Mouse (Mus musculus) heart, embryonic 16.5 days (tissue): ENCODE results near the gene Asic4. TPM values are rescaled to one million over a fixed set of nuclear protein-coding genes. Genes with fewer than 3 reads are reported as not detected.

Experiments
- ATAC-seq: fragments of 200-750 bp; cut with Nextera tagmentation; replicated peaks from 2 replicates; pipeline ENCODE4 v1.8.0; 2017; ENCODE audit warnings: moderate number of reproducible peaks; ENCODE audit not compliant: insufficient read depth, low FRiP score; ENCODE audit errors: extremely low read depth
- H3K27ac ChIP-seq: fragments of 300-500 bp; sonication (generic); 2 replicates; pipeline ENCODE4 v1.5.1; 2014; ENCODE audit warnings: mild to moderate bottlenecking, low read length, control low read depth, moderate library complexity
- H3K27me3 ChIP-seq: fragments of 300-500 bp; sonication (generic); 2 replicates; pipeline ENCODE4 v1.6.1; 2014; ENCODE audit warnings: low read length, mixed read lengths; ENCODE audit not compliant: control insufficient read depth, insufficient read depth
- H3K36me3 ChIP-seq: fragments of 300-500 bp; sonication (generic); 2 replicates; pipeline ENCODE4 v1.6.1; 2014; ENCODE audit not compliant: control insufficient read depth, insufficient read depth
- H3K4me1 ChIP-seq: fragments of 300-500 bp; sonication (generic); 2 replicates; pipeline ENCODE4 v1.6.1; 2014; ENCODE audit warnings: low read length, mixed read lengths; ENCODE audit not compliant: control insufficient read depth, insufficient read depth
- H3K4me2 ChIP-seq: fragments of 300-500 bp; sonication (generic); 2 replicates; pipeline ENCODE4 v1.6.1; 2014; ENCODE audit warnings: low read depth, mild to moderate bottlenecking, control low read depth, low read length
- H3K4me3 ChIP-seq: fragments of 300-500 bp; sonication (generic); 2 replicates; pipeline ENCODE4 v1.5.1; 2014; ENCODE audit warnings: mild to moderate bottlenecking, control low read depth, low read length
- H3K9ac ChIP-seq: fragments of 300-500 bp; sonication (generic); 2 replicates; pipeline ENCODE4 v1.6.1; 2014; ENCODE audit warnings: low read length, control low read depth
- H3K9me3 ChIP-seq: fragments of 300-500 bp; sonication (generic); replicated peaks from 2 replicates; pipeline ENCODE4 v1.6.1; 2016; ENCODE audit warnings: low read length; ENCODE audit not compliant: control insufficient read depth
- WGBS: fragments of 180-500 bp; shearing (Covaris S2); extraction: QIAGEN DNeasy Blood & Tissue Kit; methylation state at CpG from one replicate; pipeline ENCODE4 v1.1.7; 2014; 5-methylcytosine and 5-hydroxymethylcytosine counted together
- polyA plus RNA-seq: library from polyadenylated mRNA; unstranded; fragments of >200 nt; fragmentation: Nextera tagmentation; extraction: Ambion mirVana; gene quantifications from 2 replicates; pipeline ENCODE4 v1.2.1, GENCODE M21; 2015

Gene Asic4
- polyA plus RNA-seq, 1 experiment from 2014 or later, result 0.08 TPM

DNA sequence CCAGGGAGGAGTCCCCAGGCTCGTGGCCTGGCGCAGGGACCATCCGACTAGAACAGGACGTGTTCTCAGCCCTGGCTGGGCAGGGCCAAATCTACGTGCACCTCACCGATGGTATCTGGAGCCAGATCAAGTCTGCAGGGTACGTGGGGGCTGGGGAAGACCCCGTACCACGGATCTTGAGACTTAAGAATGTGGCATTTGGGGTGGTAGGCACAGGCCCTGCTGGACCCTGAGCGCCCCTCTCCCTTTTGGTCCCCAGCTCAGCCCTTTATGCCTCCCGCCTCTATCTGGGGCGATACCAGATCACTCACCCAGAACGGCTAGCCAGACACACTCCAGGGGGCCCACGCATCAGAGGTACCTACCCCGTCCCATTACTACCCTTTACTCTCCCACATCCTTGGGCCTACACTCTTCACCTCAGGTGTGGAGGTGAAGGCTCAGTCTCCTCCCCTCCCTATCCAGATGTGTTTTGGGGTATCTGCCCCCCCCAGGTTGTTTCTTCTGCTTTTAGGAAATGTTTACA, 8.7 kb upstream of the Asic4 start:
- 87% methylated on average over 15 of the region's 15 CpGs for WGBS
- H3K27ac ChIP-seq, result no peak overlapping the region
- peaks cover 5% of the 10 kb centered on the region for H3K36me3 ChIP-seq
- H3K9me3 ChIP-seq, result no peaks in the 10 kb centered on the region
- H3K4me3 ChIP-seq, result no peak overlapping the region
- no peak overlapping the region for H3K9ac ChIP-seq
- H3K4me1 ChIP-seq, result peaks cover 30% of the 10 kb centered on the region
- no peak for ATAC-seq
- H3K4me2 ChIP-seq, result no peak overlapping the region
- H3K27me3 ChIP-seq, result peaks cover 12% of the 10 kb centered on the region

DNA sequence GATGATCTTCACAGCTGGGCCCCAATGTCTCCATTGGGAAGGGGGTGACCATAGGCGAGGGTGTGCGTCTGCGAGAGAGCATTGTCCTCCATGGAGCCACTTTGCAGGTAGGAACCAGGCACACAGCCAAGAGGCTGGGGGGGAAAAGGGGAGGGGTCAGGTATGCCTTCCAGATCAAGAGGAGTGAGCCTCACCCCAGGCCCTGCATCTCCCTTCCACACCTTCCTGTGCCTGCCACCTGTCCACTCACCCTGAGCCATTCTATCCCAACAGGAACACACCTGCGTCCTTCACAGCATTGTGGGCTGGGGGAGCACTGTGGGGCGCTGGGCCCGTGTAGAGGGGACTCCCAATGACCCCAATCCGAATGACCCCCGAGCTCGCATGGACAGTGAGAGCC, 8.1 kb upstream of the Asic4 start:
- peaks cover 18% of the 10 kb centered on the region for H3K27me3 ChIP-seq
- H3K4me3 ChIP-seq, result no peak overlapping the region
- ATAC-seq, result no peak
- peaks cover 30% of the 10 kb centered on the region for H3K4me1 ChIP-seq
- H3K36me3 ChIP-seq, result peaks cover 5% of the 10 kb centered on the region
- no peaks in the 10 kb centered on the region for H3K9me3 ChIP-seq
- H3K27ac ChIP-seq, result no peak overlapping the region
- 83% methylated on average over 9 of the region's 9 CpGs for WGBS
- no peak overlapping the region for H3K4me2 ChIP-seq
- H3K9ac ChIP-seq, result no peak overlapping the region

DNA sequence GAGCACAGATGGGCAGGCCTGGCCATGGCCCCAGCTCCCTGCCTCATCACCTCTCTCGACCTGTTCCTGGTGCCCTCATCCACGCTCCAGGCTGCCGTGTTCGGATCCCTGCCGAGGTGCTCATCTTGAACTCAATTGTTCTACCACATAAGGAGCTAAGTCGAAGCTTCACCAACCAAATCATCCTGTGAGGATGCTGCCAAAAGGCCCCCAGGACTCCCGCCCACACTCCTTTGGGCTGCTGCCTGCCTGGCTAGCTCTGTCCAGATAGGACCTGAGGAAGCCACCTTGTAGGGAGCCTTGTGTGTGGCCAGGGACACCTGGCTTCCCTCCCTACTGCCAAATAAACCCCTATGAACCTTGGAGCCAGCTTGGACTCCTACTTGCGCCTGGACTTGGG, 7.4 kb upstream of the Asic4 start:
- no peak for ATAC-seq
- WGBS, result 70% methylated on average over 8 of the region's 8 CpGs
- peaks cover 33% of the 10 kb centered on the region for H3K4me1 ChIP-seq

DNA sequence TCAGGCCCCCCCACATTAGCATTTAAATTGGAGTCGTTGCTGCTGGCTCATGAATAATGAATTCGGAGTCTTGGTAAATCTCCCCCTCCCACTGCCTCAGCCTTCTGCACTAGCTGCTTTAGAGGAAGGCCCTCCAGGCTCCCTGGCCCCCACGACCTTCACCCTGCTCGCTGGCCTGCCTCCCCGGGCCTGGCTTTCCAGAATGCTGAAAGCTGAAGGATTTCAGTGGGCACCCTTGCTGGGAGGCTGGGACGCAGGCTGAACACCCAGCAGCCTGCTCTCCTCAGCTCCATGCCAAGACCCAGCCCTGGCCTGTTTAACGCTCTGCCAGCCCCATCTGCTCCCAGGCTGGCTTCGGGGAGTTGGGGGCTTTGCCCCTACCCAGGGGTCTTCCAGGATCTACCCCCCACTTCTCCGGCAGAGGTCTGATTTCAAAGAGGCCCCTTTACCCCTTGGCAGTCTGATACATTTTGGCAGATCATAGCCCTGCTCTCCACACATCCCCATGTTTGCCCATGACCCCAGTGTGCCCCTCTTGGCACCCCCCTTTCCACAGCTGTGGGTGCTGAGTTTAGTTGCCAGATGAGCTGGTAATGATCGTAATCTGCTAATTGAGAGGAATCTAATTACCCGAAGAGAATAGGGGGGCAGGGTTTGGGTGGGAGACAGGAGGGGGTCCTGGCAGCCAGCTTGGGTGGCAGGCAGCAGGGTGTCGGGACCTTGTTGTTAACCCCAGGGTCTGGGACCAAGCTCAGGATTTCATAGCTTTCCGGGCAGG, 6.8 kb upstream of the Asic4 start:
- ATAC-seq, result no peak
- Histone ChIP-seq H3K36me3 (peaks cover 5% of the 10 kb centered on the region), H3K27ac (no peak overlapping the region), H3K4me1 (peaks cover 38% of the 10 kb centered on the region), H3K4me2 (no peak overlapping the region), H3K27me3 (peaks cover 31% of the 10 kb centered on the region), H3K4me3 (no peak overlapping the region), H3K9me3 (no peaks in the 10 kb centered on the region), H3K9ac (no peak overlapping the region)
- WGBS, result 59% methylated on average over 13 of the region's 13 CpGs

More for the DNA sequence above, 7.4 kb upstream of the Asic4 start:
- Histone ChIP-seq H3K4me3 (no peak overlapping the region), H3K4me2 (no peak overlapping the region), H3K9me3 (no peaks in the 10 kb centered on the region), H3K9ac (no peak overlapping the region), H3K27ac (no peak overlapping the region), H3K36me3 (peaks cover 5% of the 10 kb centered on the region), H3K27me3 (peaks cover 25% of the 10 kb centered on the region)

DNA sequence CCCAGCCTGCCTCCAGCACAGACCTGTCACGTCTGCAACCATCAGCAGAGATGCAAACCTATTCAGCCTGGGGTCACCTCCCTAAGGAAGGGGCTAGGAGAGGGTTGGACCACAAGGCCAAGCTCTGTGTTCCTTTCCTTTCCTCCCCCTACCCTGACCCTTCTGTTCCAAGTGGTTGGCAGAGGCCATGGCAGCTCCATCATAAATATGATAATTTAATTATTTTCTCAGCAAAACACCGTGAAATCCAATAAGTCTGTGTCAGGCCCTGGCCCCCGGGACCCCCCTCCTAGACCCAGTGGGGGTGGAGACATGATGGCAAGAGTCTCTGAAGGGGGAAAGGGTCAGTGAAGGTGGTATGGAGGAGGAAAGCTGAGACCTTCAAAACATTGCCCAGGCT, 6.0 kb upstream of the Asic4 start:
- peaks cover 5% of the 10 kb centered on the region for H3K36me3 ChIP-seq
- ATAC-seq, result no peak
- no peak overlapping the region for H3K4me3 ChIP-seq
- WGBS, result 63% methylated on average over 3 of the region's 3 CpGs
- H3K4me1 ChIP-seq, result peaks cover 38% of the 10 kb centered on the region
- peaks cover 39% of the 10 kb centered on the region for H3K27me3 ChIP-seq
- no peak overlapping the region for H3K27ac ChIP-seq
- no peaks in the 10 kb centered on the region for H3K9me3 ChIP-seq
- no peak overlapping the region for H3K9ac ChIP-seq
- H3K4me2 ChIP-seq, result no peak overlapping the region

DNA sequence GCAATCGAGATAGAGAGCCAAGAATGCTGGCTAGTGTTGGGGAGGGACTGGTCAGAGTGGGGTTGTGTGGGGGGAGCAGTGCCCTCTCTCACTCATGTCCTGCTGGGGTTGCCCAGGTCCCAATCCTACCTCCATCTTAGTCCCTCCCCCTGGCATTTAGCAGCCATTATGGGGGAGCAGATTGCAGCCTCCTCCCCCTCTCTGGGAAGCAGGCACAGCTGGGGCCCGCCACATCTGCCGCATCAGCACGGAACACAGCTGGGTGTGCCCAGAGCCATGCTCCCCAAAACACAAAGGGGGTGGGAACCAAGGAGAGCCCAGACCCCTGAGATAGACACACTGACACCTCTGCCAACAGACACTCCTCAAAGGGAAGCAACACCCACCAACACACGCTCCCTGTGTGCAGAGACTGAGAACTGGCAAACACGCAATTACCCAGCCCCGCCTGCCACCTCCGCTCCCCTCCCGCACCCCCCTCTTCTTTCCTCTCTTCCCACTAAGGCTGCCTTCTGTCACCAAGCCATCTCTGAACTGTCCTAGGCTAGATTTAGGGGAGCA, 5.0 kb upstream of the Asic4 start:
- H3K4me2 ChIP-seq, result peak overlapping the region; percentile 64
- H3K36me3 ChIP-seq, result peaks cover 5% of the 10 kb centered on the region
- H3K27ac ChIP-seq, result no peak overlapping the region
- H3K27me3 ChIP-seq, result peaks cover 48% of the 10 kb centered on the region
- H3K9me3 ChIP-seq, result no peaks in the 10 kb centered on the region
- peaks cover 43% of the 10 kb centered on the region for H3K4me1 ChIP-seq
- H3K4me3 ChIP-seq, result no peak overlapping the region
- ATAC-seq, result no peak
- H3K9ac ChIP-seq, result no peak overlapping the region; the same call in 1 of the 2 replicates
- WGBS, result 6% methylated on average over 9 of the region's 9 CpGs

DNA sequence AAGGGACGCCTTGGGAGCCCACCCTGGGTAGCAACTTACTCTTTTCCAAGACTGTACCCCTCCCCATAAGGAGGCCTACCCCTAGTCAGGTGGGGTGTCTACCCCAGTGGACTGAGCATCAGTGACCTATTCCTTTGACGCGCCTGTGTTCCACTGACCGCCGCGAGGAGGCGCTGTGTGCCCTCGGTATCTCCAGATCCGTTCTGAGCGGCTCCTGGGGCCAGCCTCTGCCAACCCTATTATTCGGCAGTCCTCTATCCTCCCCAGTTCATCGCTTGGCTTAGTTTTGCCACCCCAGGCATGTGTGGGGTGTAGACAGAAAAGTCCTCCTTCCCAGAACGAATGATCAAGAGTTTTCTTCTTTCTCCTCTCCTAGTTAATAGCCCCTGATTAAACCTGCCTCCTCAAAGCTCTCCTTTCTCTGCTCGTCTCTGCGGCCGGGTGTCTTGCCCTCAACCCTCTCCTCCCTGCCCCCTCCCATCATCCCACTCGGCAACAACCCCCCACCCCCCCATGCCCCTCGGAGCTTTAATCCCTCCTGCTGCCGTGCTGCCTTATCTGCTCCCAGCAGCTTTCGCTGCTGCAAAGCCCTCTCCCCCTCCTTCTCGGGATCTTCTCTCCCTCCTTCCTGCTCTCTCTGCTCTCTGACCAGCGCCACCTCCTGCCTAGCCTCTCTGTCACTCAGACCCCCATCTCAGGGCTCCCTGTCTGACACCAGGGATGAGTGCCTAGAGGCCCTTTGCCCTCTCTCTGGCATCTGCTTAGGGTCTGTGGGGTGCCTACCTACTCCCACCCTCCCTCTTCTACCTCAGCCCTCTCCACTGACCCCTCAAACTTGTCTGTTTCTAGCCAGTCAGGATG, 4.3 kb upstream of the Asic4 start:
- under 1% methylated on average over 21 of the region's 22 CpGs for WGBS
- H3K36me3 ChIP-seq, result no peaks in the 10 kb centered on the region; the same call in 1 of the 2 replicates
- no peaks in the 10 kb centered on the region for H3K9me3 ChIP-seq
- peak overlapping the region; percentile 46 for H3K9ac ChIP-seq
- ATAC-seq, result peak; percentile 43
- H3K4me3 ChIP-seq, result peak overlapping the region; percentile 27
- H3K4me1 ChIP-seq, result peaks cover 51% of the 10 kb centered on the region
- H3K27me3 ChIP-seq, result peaks cover 55% of the 10 kb centered on the region
- H3K27ac ChIP-seq, result no peak overlapping the region
- peak overlapping the region; percentile 64 for H3K4me2 ChIP-seq

DNA sequence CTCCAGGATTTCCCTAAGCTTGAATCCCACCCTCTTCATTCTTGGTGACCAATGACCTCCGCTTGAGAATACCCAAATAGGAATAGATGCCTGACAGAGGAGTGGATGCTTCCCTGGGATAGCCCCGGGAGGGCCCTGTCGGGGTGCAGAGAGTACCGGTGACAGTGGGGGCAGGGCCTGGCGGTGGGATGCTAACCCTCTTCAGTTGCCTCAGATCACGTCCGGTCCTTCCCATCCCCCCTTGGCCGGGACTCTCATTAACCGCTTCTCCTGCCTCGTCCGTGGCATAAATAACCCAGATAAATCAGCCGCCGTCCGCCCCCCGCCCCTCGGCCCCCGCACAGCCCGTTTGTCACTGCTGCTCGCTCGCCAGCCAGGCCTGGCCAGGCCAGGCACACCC, 3.6 kb upstream of the Asic4 start:
- Histone ChIP-seq H3K9me3 (no peaks in the 10 kb centered on the region), H3K4me1 (peaks cover 51% of the 10 kb centered on the region), H3K4me2 (peak overlapping the region; percentile 64), H3K9ac (peak overlapping the region; percentile 46; the same call in 1 of the 2 replicates), H3K4me3 (no peak overlapping the region), H3K36me3 (no peaks in the 10 kb centered on the region; the same call in 1 of the 2 replicates), H3K27ac (no peak overlapping the region), H3K27me3 (peaks cover 61% of the 10 kb centered on the region)
- 0 out of 2 replicates have a peak, but pooled peaks have one; percentile 3 for ATAC-seq
- 7% methylated on average over 20 of the region's 20 CpGs for WGBS
